Mouse (Mus musculus): ENCODE data around the gene Wdr66. TPM values are rescaled to one million over a fixed set of nuclear protein-coding genes. Genes with fewer than 3 reads are reported as not detected.

Gene Wdr66
- total RNA-seq, 2 experiments from 2014 or later = 2.2 to 3.3 TPM

- DNase-seq = no peak
Observed at GRCm38 (mm10) chr5:123272927-123273326, 21.0 kb downstream of the Wdr66 start.

GRCm38 (mm10) chr5:123276636-123277341 lies 24.9 kb downstream of the Wdr66 start:
- no peak for DNase-seq

GRCm38 (mm10) chr5:123277342-123277701 lies 25.4 kb downstream of the Wdr66 start:
- DNase-seq = no peak

- no peak for DNase-seq
Observed at GRCm38 (mm10) chr5:123277704-123278103, 25.8 kb downstream of the Wdr66 start.

- DNase-seq = no peak
Observed at GRCm38 (mm10) chr5:123279248-123279647, 27.3 kb downstream of the Wdr66 start.

- DNase-seq = no peak
Observed at GRCm38 (mm10) chr5:123281336-123282136, 29.6 kb downstream of the Wdr66 start.

GRCm38 (mm10) chr5:123285174-123285573 lies 33.3 kb downstream of the Wdr66 start:
- DNase-seq = peak; percentile 62

- DNase-seq = no peak
Observed at GRCm38 (mm10) chr5:123288079-123288478, 36.2 kb downstream of the Wdr66 start.

GRCm38 (mm10) chr5:123294653-123295052 lies 42.8 kb downstream of the Wdr66 start:
- DNase-seq = no peak

- no peak for DNase-seq
Observed at GRCm38 (mm10) chr5:123296224-123296806, 44.4 kb downstream of the Wdr66 start.

GRCm38 (mm10) chr5:123296972-123297754 lies 45.3 kb downstream of the Wdr66 start:
- no peak for DNase-seq

- no peak for DNase-seq
Observed at GRCm38 (mm10) chr5:123297830-123298229, 45.9 kb downstream of the Wdr66 start.

GRCm38 (mm10) chr5:123298526-123298925 lies 46.6 kb downstream of the Wdr66 start:
- DNase-seq = no peak

- DNase-seq = no peak
Observed at GRCm38 (mm10) chr5:123300496-123301034, 48.7 kb downstream of the Wdr66 start.

GRCm38 (mm10) chr5:123301780-123302521 lies 50.0 kb downstream of the Wdr66 start:
- DNase-seq = peak; percentile 74

- no peak for DNase-seq
Observed at GRCm38 (mm10) chr5:123307630-123308282, 55.9 kb downstream of the Wdr66 start.

- no peak for DNase-seq
Observed at GRCm38 (mm10) chr5:123309816-123310215, 57.9 kb downstream of the Wdr66 start.

GRCm38 (mm10) chr5:123310221-123310620 lies 58.3 kb downstream of the Wdr66 start:
- no peak for DNase-seq

GRCm38 (mm10) chr5:123313058-123313630 lies 61.2 kb downstream of the Wdr66 start:
- DNase-seq = peak; percentile 27

- DNase-seq = no peak
Observed at GRCm38 (mm10) chr5:123313851-123314380, 62.0 kb downstream of the Wdr66 start.

All from heart, postnatal 4 days (tissue).